Mouse (Mus musculus) heart, embryonic 13.5 days (tissue): ENCODE data around the gene Olfr644. TPM values are rescaled to one million over a fixed set of nuclear protein-coding genes. Genes with fewer than 3 reads are reported as not detected.

Experiments
- ATAC-seq: fragments of 200-750 bp; cut with Nextera tagmentation; 2 replicates; pipeline ENCODE4 v1.8.0; 2017; ENCODE audit warnings: moderate TSS enrichment; ENCODE audit not compliant: insufficient number of reproducible peaks, low FRiP score, low TSS enrichment; ENCODE audit errors: extremely low read depth
- H3K27ac ChIP-seq: fragments of 300-500 bp; sonication (generic); replicated peaks from 2 replicates; pipeline ENCODE4 v1.5.1; 2015; ENCODE audit warnings: moderate library complexity, mild to moderate bottlenecking, inconsistent platforms
- H3K27me3 ChIP-seq: fragments of 300-500 bp; sonication (generic); replicated peaks from 2 replicates; pipeline ENCODE4 v1.6.1; 2015; ENCODE audit warnings: mild to moderate bottlenecking, inconsistent platforms
- H3K36me3 ChIP-seq: fragments of 300-500 bp; sonication (generic); 2 replicates; pipeline ENCODE4 v1.6.1; 2015; ENCODE audit warnings: mild to moderate bottlenecking, inconsistent platforms
- H3K4me1 ChIP-seq: fragments of 300-500 bp; sonication (generic); 2 replicates; pipeline ENCODE4 v1.6.1; 2015; ENCODE audit warnings: inconsistent platforms
- H3K4me2 ChIP-seq: fragments of 300-500 bp; sonication (generic); 2 replicates; pipeline ENCODE4 v1.6.1; 2015; ENCODE audit warnings: inconsistent platforms, mild to moderate bottlenecking, moderate library complexity
- H3K4me3 ChIP-seq: fragments of 300-500 bp; sonication (generic); 2 replicates; pipeline ENCODE4 v1.5.1; 2015; ENCODE audit warnings: moderate library complexity, mild to moderate bottlenecking, inconsistent platforms
- H3K9ac ChIP-seq: fragments of 300-500 bp; sonication (generic); 2 replicates; pipeline ENCODE4 v1.6.1; 2015; ENCODE audit warnings: inconsistent platforms, mild to moderate bottlenecking, moderate library complexity
- H3K9me3 ChIP-seq: fragments of 300-500 bp; sonication (generic); 2 replicates; pipeline ENCODE4 v1.6.1; 2016; ENCODE audit warnings: inconsistent platforms
- WGBS: fragments of 180-500 bp; shearing (Covaris S2); methylation state at CpG from one replicate; pipeline ENCODE4 v1.1.7; 2015; ENCODE audit warnings: mixed read lengths; 5-methylcytosine and 5-hydroxymethylcytosine counted together
- polyA plus RNA-seq: library from polyadenylated mRNA; unstranded; fragments of >200 nt; fragmentation: Nextera tagmentation; extraction: Ambion mirVana; gene quantifications from 2 replicates; pipeline ENCODE4 v1.2.1, GENCODE M21; 2015

Gene Olfr644
- polyA plus RNA-seq, 1 experiment from 2014 or later, result not detected

GRCm38 (mm10) chr7:104018953-104019352, 52.7 kb downstream of the Olfr644 start:
- Histone ChIP-seq H3K9ac (no peak overlapping the region), H3K4me3 (no peak overlapping the region), H3K27ac (no peak overlapping the region), H3K4me2 (no peak overlapping the region), H3K36me3 (no peaks in the 10 kb centered on the region), H3K27me3 (no peaks in the 10 kb centered on the region), H3K4me1 (no peaks in the 10 kb centered on the region), H3K9me3 (no peaks in the 10 kb centered on the region)
- ATAC-seq, result no peak
- 80% methylated on average over 1 of the region's 1 CpGs for WGBS

GRCm38 (mm10) chr7:104017203-104017602, 54.5 kb downstream of the Olfr644 start, which contains the start of gene Olfr639:
TSS of gene Olfr639 (minus strand) at chr7:104017303.
- no peaks in the 10 kb centered on the region for H3K36me3 ChIP-seq
- H3K4me1 ChIP-seq, result no peaks in the 10 kb centered on the region
- H3K4me2 ChIP-seq, result no peak within 1 kb of the TSS
- H3K27me3 ChIP-seq, result no peaks in the 10 kb centered on the region
- ATAC-seq, result no peak
- H3K9ac ChIP-seq, result no peak within 1 kb of the TSS
- no peak within 1 kb of the TSS for H3K4me3 ChIP-seq
- H3K9me3 ChIP-seq, result no peaks in the 10 kb centered on the region
- no peak within 1 kb of the TSS for H3K27ac ChIP-seq

Other genes starting within 250 kb of the Olfr644 start
- 15,930 and 21,711 TPM in 2 replicates for gene Hbb-bs, start 243.8 kb downstream of the Olfr644 start, polyA plus RNA-seq
- not detected in 2 replicates for gene Hbb-bh2, start 231.3 kb downstream of the Olfr644 start, polyA plus RNA-seq
- gene Hbb-bh1, start 228.7 kb downstream of the Olfr644 start, polyA plus RNA-seq, result 230 and 536 TPM in 2 replicates
- gene Hbb-y, start 218.7 kb downstream of the Olfr644 start, polyA plus RNA-seq, result 25,617 and 43,684 TPM in 2 replicates
- not detected in 2 replicates for gene Olfr66, start 185.6 kb downstream of the Olfr644 start, polyA plus RNA-seq
- not detected in 2 replicates for gene Olfr64, start 177.4 kb downstream of the Olfr644 start, polyA plus RNA-seq
- not detected in 2 replicates for gene Olfr65, start 168.4 kb downstream of the Olfr644 start, polyA plus RNA-seq
- gene Olfr631, start 143.0 kb downstream of the Olfr644 start, polyA plus RNA-seq, result not detected in 2 replicates
- not detected in 2 replicates for gene Olfr632, start 137.5 kb downstream of the Olfr644 start, polyA plus RNA-seq
- gene Olfr633, start 127.4 kb downstream of the Olfr644 start, polyA plus RNA-seq, result not detected in 2 replicates
- not detected in 2 replicates for gene Olfr635, start 100.7 kb downstream of the Olfr644 start, polyA plus RNA-seq
- gene Olfr638, start 73.1 kb downstream of the Olfr644 start, polyA plus RNA-seq, result not detected in 2 replicates
- gene Olfr639, start 54.6 kb downstream of the Olfr644 start, polyA plus RNA-seq, result not detected in 2 replicates
- not detected in 2 replicates for gene Olfr640, start 46.3 kb downstream of the Olfr644 start, polyA plus RNA-seq
- gene Olfr641, start 36.4 kb downstream of the Olfr644 start, polyA plus RNA-seq, result not detected in 2 replicates
- gene Olfr642, start 19.2 kb downstream of the Olfr644 start, polyA plus RNA-seq, result not detected in 2 replicates
- gene 4930516K23Rik, start 10.4 kb downstream of the Olfr644 start, polyA plus RNA-seq, result not detected in 2 replicates
- not detected in 2 replicates for gene Olfr645, start 13.6 kb upstream of the Olfr644 start, polyA plus RNA-seq
- not detected in 2 replicates for gene Olfr646, start 33.0 kb upstream of the Olfr644 start, polyA plus RNA-seq
- gene Ubqln5, start 58.0 kb upstream of the Olfr644 start, polyA plus RNA-seq, result not detected in 2 replicates
- not detected in 2 replicates for gene Olfr643, start 65.5 kb upstream of the Olfr644 start, polyA plus RNA-seq
- not detected in 2 replicates for gene Ubqln3, start 71.4 kb upstream of the Olfr644 start, polyA plus RNA-seq
- not detected in 2 replicates for gene Ubqlnl, start 78.7 kb upstream of the Olfr644 start, polyA plus RNA-seq
- gene Olfm5, start 93.0 kb upstream of the Olfr644 start, polyA plus RNA-seq, result not detected in 2 replicates
- 0.12 and 0.19 TPM in 2 replicates for gene Olfr648, start 111.5 kb upstream of the Olfr644 start, polyA plus RNA-seq
- not detected in 2 replicates for gene Olfr649, start 124.1 kb upstream of the Olfr644 start, polyA plus RNA-seq
- 2.8 TPM in 2 replicates for gene Trim6, start 146.9 kb upstream of the Olfr644 start, polyA plus RNA-seq
- gene Trim34a, start 172.6 kb upstream of the Olfr644 start, polyA plus RNA-seq, result 2.1 and 2.4 TPM in 2 replicates
- 0.57 TPM in 2 replicates for gene Trim5, start 216.2 kb upstream of the Olfr644 start, polyA plus RNA-seq
- gene Trim12a, start 243.6 kb upstream of the Olfr644 start, polyA plus RNA-seq, result 7.6 and 8.8 TPM in 2 replicates